Comparison of ENCODE assay signal across 19 mouse cellular contexts in genomic region chr3:138248011-138248410, GRCm38 (mm10). TPM values are rescaled to one million over a fixed set of nuclear protein-coding genes. Genes with fewer than 3 reads are reported as not detected.
DNase-seq lines count a peak whose midpoint lies in the region; ATAC-seq and TF ChIP-seq lines count a peak whose summit lies in the region.
"Had no signal": no experiment of that assay in that cellular context is flagged by ENCODE, and none has a peak within 500 bp of the region (broad histone marks: within the 10 kb centered on the region; RNA-seq: fewer than 3 reads in every experiment).

No protein-coding gene starts in this region.

- no peak for TF ChIP-seq POLR2A in kidney, adult 2 months (IDR thresholded peaks at IDR 0.05; ENCODE audit: low read depth, low read length)

- no peaks in the 10 kb centered on the region for H3K36me3 ChIP-seq in lung, embryonic 15.5 days
- H3K36me3 ChIP-seq in kidney, adult 2 months (ENCODE audit: control insufficient read depth, insufficient read depth, low read length), result no peaks in the 10 kb centered on the region
- H3K36me3 ChIP-seq: heart, embryonic 15.5 days; limb, embryonic 12.5 days; midbrain, embryonic 15.5 days; neural tube, embryonic 12.5 days had no signal

- 63% methylated on average over 7 of the region's 7 CpGs for WGBS in lung, embryonic 15.5 days
- 47% methylated on average over 7 of the region's 7 CpGs for WGBS in kidney, adult 2 months

- TF ChIP-seq CTCF in gastrocnemius, adult 2 months (IDR thresholded peaks at IDR 0.05), result no peak
- no peak for TF ChIP-seq CTCF in kidney, adult 2 months (conservative IDR thresholded peaks at IDR 0.05; ENCODE audit: insufficient read depth, insufficient read length, low read depth, low read length)

- ATAC-seq in lung, embryonic 15.5 days (ENCODE audit: borderline replicate concordance, extremely low read depth, low FRiP score, low TSS enrichment), result 0 out of 2 replicates have a peak, but pooled peaks have one; percentile 6
- ATAC-seq: midbrain, embryonic 15.5 days had no signal

- H3K4me2 ChIP-seq in lung, embryonic 15.5 days, result no peak overlapping the region
- H3K4me2 ChIP-seq: heart, embryonic 15.5 days; limb, embryonic 12.5 days; midbrain, embryonic 15.5 days; neural tube, embryonic 12.5 days had no signal

- H3K9ac ChIP-seq in lung, embryonic 15.5 days, result no peak overlapping the region
- H3K9ac ChIP-seq: heart, embryonic 15.5 days; limb, embryonic 12.5 days; midbrain, embryonic 15.5 days; neural tube, embryonic 12.5 days had no signal

- H3K27me3 ChIP-seq in lung, embryonic 15.5 days, result no peaks in the 10 kb centered on the region
- H3K27me3 ChIP-seq in kidney, adult 2 months (replicated peaks; ENCODE audit: control insufficient read depth, insufficient read depth, low read length), result no peaks in the 10 kb centered on the region
- H3K27me3 ChIP-seq: heart, embryonic 15.5 days; midbrain, embryonic 15.5 days; neural tube, embryonic 12.5 days had no signal

- peak; percentile 54 for DNase-seq in gastrocnemius, adult 2 months
- no peak for DNase-seq in gastrocnemius, postnatal 4 days (ENCODE audit: low spot score in 2 of 2)
- DNase-seq in lung, postnatal 25 days (ENCODE audit: low spot score), result no peak
- DNase-seq in kidney, adult 2 months, result peak; percentile 97
- peak; percentile 79 to 89 for DNase-seq in kidney, postnatal 4 days
- no peak for DNase-seq in layer of hippocampus, adult 9-10 months (ENCODE audit: low spot score)
- no peak for DNase-seq in spleen, postnatal 4 days (ENCODE audit: low spot score in 2 of 2)
- DNase-seq: adrenal gland, postnatal 25 days; B cell, adult 2 months had no signal

- H3K4me3 ChIP-seq in gastrocnemius, adult 2 months, result no peak overlapping the region
- H3K4me3 ChIP-seq in lung, embryonic 15.5 days, result no peak overlapping the region
- no peak overlapping the region for H3K4me3 ChIP-seq in kidney, adult 2 months (ENCODE audit: insufficient read depth, low read depth, low read length)
- H3K4me3 ChIP-seq: heart, embryonic 15.5 days; limb, embryonic 12.5 days; midbrain, embryonic 15.5 days; neural tube, embryonic 12.5 days had no signal

- peaks cover 14% of the 10 kb centered on the region for H3K4me1 ChIP-seq in lung, embryonic 15.5 days
- H3K4me1 ChIP-seq in kidney, adult 2 months (ENCODE audit: control insufficient read depth, insufficient read depth, low read length), result peaks cover 31% of the 10 kb centered on the region
- H3K4me1 ChIP-seq: heart, embryonic 15.5 days; midbrain, embryonic 15.5 days; neural tube, embryonic 12.5 days had no signal

- no peaks in the 10 kb centered on the region for H3K9me3 ChIP-seq in lung, embryonic 15.5 days
- H3K9me3 ChIP-seq: heart, embryonic 15.5 days; limb, embryonic 12.5 days; midbrain, embryonic 15.5 days; neural tube, embryonic 12.5 days had no signal

- peak overlapping the region; percentile 84 for H3K27ac ChIP-seq in gastrocnemius, adult 2 months
- peak overlapping the region; percentile 75 for H3K27ac ChIP-seq in lung, embryonic 15.5 days
- H3K27ac ChIP-seq in kidney, adult 2 months (ENCODE audit: insufficient read depth, low read depth, low read length), result peak overlapping the region; percentile 48
- H3K27ac ChIP-seq: heart, embryonic 15.5 days; limb, embryonic 12.5 days; midbrain, embryonic 15.5 days; neural tube, embryonic 12.5 days had no signal

- intact Hi-C loops in gastrocnemius, adult 2 months (cut with DNase I), result no loop called here

RNA-seq across cellular contexts. Expression of gene Adh1, which starts 12.8 kb away (rescaled TPM):
- 10 to 100 TPM; 19.3 to 27.8 TPM for total RNA-seq in gastrocnemius, adult 2 months (2021)
- total RNA-seq in gastrocnemius, postnatal 4 days (2021), result 10 to 100 TPM; 28.8 to 29.3 TPM
- 1,171 and 1,249 TPM in 2 replicates for polyA plus RNA-seq in lung, embryonic 15.5 days (2015; fragmentation: Nextera tagmentation; extraction: Ambion mirVana)
- polyA plus RNA-seq in kidney, adult 2 months (2012; rRNA removed), result 251 and 256 TPM in 2 replicates

RNA-seq across cellular contexts. Expression of gene Adh7, which starts 30.5 kb away (rescaled TPM):
- under 1 TPM; 0.48 to 0.53 TPM for total RNA-seq in gastrocnemius, adult 2 months (2021)
- total RNA-seq in gastrocnemius, postnatal 4 days (2021), result under 1 TPM; 0.47 to 0.52 TPM
- polyA plus RNA-seq in lung, embryonic 15.5 days (2015; fragmentation: Nextera tagmentation; extraction: Ambion mirVana), result 0.43 and 0.50 TPM in 2 replicates
- polyA plus RNA-seq in kidney, adult 2 months (2012; rRNA removed), result 0.25 and 0.29 TPM in 2 replicates
- polyA plus RNA-seq: neural tube, embryonic 12.5 days had no signal

RNA-seq across cellular contexts. Expression of gene 4930579F01Rik, which starts 54.4 kb away (rescaled TPM):
- total RNA-seq in gastrocnemius, adult 2 months (2021), result not detected
- not detected for total RNA-seq in gastrocnemius, postnatal 4 days (2021)
- 0.21 and 0.29 TPM in 2 replicates for polyA plus RNA-seq in lung, embryonic 15.5 days (2015; fragmentation: Nextera tagmentation; extraction: Ambion mirVana)
- 0.31 TPM in 1 of 2 replicates, not detected in the other for polyA plus RNA-seq in kidney, adult 2 months (2012; rRNA removed)
- total RNA-seq: ES-E14; layer of hippocampus, postnatal 25 days had no signal
- polyA plus RNA-seq: cortical plate, adult 2 months; frontal cortex, adult 2 months; heart, embryonic 15.5 days; limb, embryonic 12.5 days; liver, embryonic 16.5 days; midbrain, embryonic 15.5 days; neural tube, embryonic 12.5 days had no signal

Comparison
In these comparisons a context has a peak if more than half of its experiments do, and no peak if none do; other contexts are left out.
1. DNase-seq: peak in gastrocnemius, adult 2 months (single experiment), kidney, adult 2 months (single experiment) and kidney, postnatal 4 days (2 of 2); none in gastrocnemius, postnatal 4 days (0 of 2), lung, postnatal 25 days (single experiment), layer of hippocampus, adult 9-10 months (single experiment) and spleen, postnatal 4 days (0 of 2).
2. Peak in every context shown above with its lines, with median percentiles within 50 percentile points of each other: H3K27ac ChIP-seq.